Mouse (Mus musculus) liver, embryonic 14.5 days (tissue): ENCODE measurements around the gene Gng7. TPM values are rescaled to one million over a fixed set of nuclear protein-coding genes. Genes with fewer than 3 reads are reported as not detected.
A peak's percentile ranks its signal among the peaks of the same experiment; 100 is the strongest.

Experiments
- ATAC-seq: fragments of 200-750 bp; cut with Nextera tagmentation; 2 replicates; pipeline ENCODE4 v1.8.0; 2017; ENCODE audit warnings: moderate number of reproducible peaks, mild to moderate bottlenecking, moderate library complexity; ENCODE audit not compliant: insufficient read depth
- DNase-seq, 3 experiments: peaks; one replicate each; pipeline ENCODE4 v3.0.0-alpha.2; 2012 to 2013; ENCODE audit warnings: low read depth in 3 of 3, low spot score in 3 of 3
- H3K27ac ChIP-seq: fragments of 300-500 bp; sonication (generic); 2 replicates; pipeline ENCODE4 v1.5.1; 2014; ENCODE audit warnings: moderate library complexity, mild to moderate bottlenecking, control low read depth, inconsistent platforms
- H3K27me3 ChIP-seq: fragments of 300-500 bp; sonication (generic); 2 replicates; pipeline ENCODE4 v1.6.1; 2014; ENCODE audit warnings: mild to moderate bottlenecking, low read length, moderate library complexity; ENCODE audit not compliant: control insufficient read depth, insufficient read depth
- H3K36me3 ChIP-seq: fragments of 300-500 bp; sonication (generic); replicated peaks from 2 replicates; pipeline ENCODE4 v1.6.1; 2014; ENCODE audit warnings: low read depth; ENCODE audit not compliant: control insufficient read depth, insufficient read depth
- H3K4me1 ChIP-seq, 2 experiments: fragments of 200-500 bp in 1 of 2; fragments of 300-500 bp in 1 of 2; sonication (generic) in 1 of 2; replicated peaks; 2 replicates each; pipeline ENCODE4 v1.6.1; 2012 to 2014; ENCODE audit warnings: antibody characterized with exemption in 1 of 2, inconsistent platforms in 1 of 2, low read length in 1 of 2; ENCODE audit not compliant: control insufficient read depth in 2 of 2, insufficient read depth in 2 of 2
- H3K4me2 ChIP-seq: fragments of 300-500 bp; sonication (generic); 2 replicates; pipeline ENCODE4 v1.6.1; 2014; ENCODE audit warnings: low read depth, mild to moderate bottlenecking, control low read depth, moderate library complexity
- H3K4me3 ChIP-seq, 2 experiments: fragments of 200-500 bp in 1 of 2; fragments of 300-500 bp in 1 of 2; sonication (generic) in 1 of 2; 2 replicates each; pipeline ENCODE4 v1.5.1; 2012 to 2014; ENCODE audit warnings: low read depth in 2 of 2, low read length in 2 of 2, mild to moderate bottlenecking in 2 of 2, control low read depth in 1 of 2, inconsistent platforms in 1 of 2, moderate library complexity in 1 of 2; ENCODE audit not compliant: insufficient read depth in 1 of 2
- H3K9ac ChIP-seq: fragments of 300-500 bp; sonication (generic); replicated peaks from 2 replicates; pipeline ENCODE4 v1.6.1; 2014; ENCODE audit warnings: mild to moderate bottlenecking, control low read depth, moderate library complexity
- H3K9me3 ChIP-seq: fragments of 300-500 bp; sonication (generic); 2 replicates; pipeline ENCODE4 v1.6.1; 2016; ENCODE audit warnings: low read length, mixed read lengths; ENCODE audit not compliant: control insufficient read depth
- CTCF ChIP-seq: IDR thresholded peaks from 2 replicates; pipeline ENCODE4 v1.5.1; 2016; ENCODE audit warnings: antibody characterized with exemption, low read depth, control low read depth
- EP300 ChIP-seq: IDR thresholded peaks from 2 replicates; pipeline ENCODE4 v1.6.1; 2016; ENCODE audit warnings: antibody characterized with exemption, low read depth
- WGBS: fragments of 180-500 bp; shearing (Covaris S2); extraction: QIAGEN DNeasy Blood & Tissue Kit; methylation state at CpG from one replicate; pipeline ENCODE4 v1.1.7; 2014; ENCODE audit not compliant: insufficient replicate concordance; 5-methylcytosine and 5-hydroxymethylcytosine counted together
- polyA plus RNA-seq, 2 experiments: library from polyadenylated mRNA; depleted of rRNA in 1 of 2; stranded (reverse) in 1 of 2; unstranded in 1 of 2; fragments of >200 nt; fragmentation: Nextera tagmentation in 1 of 2; extraction: Ambion mirVana in 1 of 2; gene quantifications; 2 replicates each; pipeline versions ENCODE4 v1.2.1 to v1.2.3; 2012 to 2014

The Gng7 gene
- polyA plus RNA-seq, 2 experiments, result 0.23 to 0.25 TPM

- H3K27me3 ChIP-seq, result no peaks in the 10 kb centered on the region
- H3K36me3 ChIP-seq, result peaks cover 5% of the 10 kb centered on the region
- DNase-seq, result no peak
- H3K4me2 ChIP-seq, result no peak overlapping the region
- TF ChIP-seq EP300, result no peak
- TF ChIP-seq CTCF, result no peak
- peaks cover 6% of the 10 kb centered on the region in 2 experiments; a peak in 2 of 4 replicates for H3K4me1 ChIP-seq
- no peak overlapping the region for H3K27ac ChIP-seq
- H3K4me3 ChIP-seq, result no peak overlapping the region
- H3K9me3 ChIP-seq, result no peaks in the 10 kb centered on the region
- no peak for ATAC-seq
- H3K9ac ChIP-seq, result no peak overlapping the region
- WGBS, result 80% methylated on average over 9 of the region's 9 CpGs
Observed at GRCm38 (mm10) chr10:80902273-80902940, 112.3 kb downstream of the Gng7 start.

GRCm38 (mm10) chr10:80901409-80902272 lies 113.1 kb downstream of the Gng7 start:
- WGBS, result 85% methylated on average over 19 of the region's 19 CpGs

GRCm38 (mm10) chr10:80900318-80901247 lies 114.2 kb downstream of the Gng7 start, which contains the start of gene Timm13:
Timm13 (minus strand) TSS chr10:80900969.
- DNase-seq, result peak; percentile 99
- no peak for TF ChIP-seq EP300
- TF ChIP-seq CTCF, result no peak
- Histone ChIP-seq H3K4me1 (peaks cover 6% of the 10 kb centered on the region in 2 experiments; a peak in 2 of 4 replicates), H3K4me2 (peak within 1 kb of the TSS; percentile 99), H3K9ac (peak within 1 kb of the TSS; percentile 85), H3K9me3 (no peaks in the 10 kb centered on the region), H3K4me3 (peak within 1 kb of the TSS; percentile 78 to 98), H3K27ac (peak within 1 kb of the TSS; percentile 63), H3K36me3 (peaks cover 4% of the 10 kb centered on the region), H3K27me3 (no peaks in the 10 kb centered on the region)
- under 1% methylated on average over 72 of the region's 72 CpGs for WGBS
- ATAC-seq, result peak; percentile 93

More at GRCm38 (mm10) chr10:80901409-80902272, 113.1 kb downstream of the Gng7 start:
- Histone ChIP-seq H3K9me3 (no peaks in the 10 kb centered on the region), H3K27me3 (no peaks in the 10 kb centered on the region), H3K4me1 (peaks cover 6% of the 10 kb centered on the region in 2 experiments; a peak in 2 of 4 replicates), H3K4me3 (peak overlapping the region in 1 of 2 experiments; percentile 98; a peak in 2 of 4 replicates), H3K27ac (peak overlapping the region; percentile 27; the same call in 1 of the 2 replicates), H3K36me3 (peaks cover 4% of the 10 kb centered on the region), H3K9ac (no peak overlapping the region), H3K4me2 (peak overlapping the region; percentile 99)
- TF ChIP-seq EP300, result no peak
- TF ChIP-seq CTCF, result no peak
- ATAC-seq (no peak), DNase-seq (no peak)

GRCm38 (mm10) chr10:80899591-80900317 lies 115.0 kb downstream of the Gng7 start:
- no peak overlapping the region; the same call in 1 of the 2 replicates for H3K27ac ChIP-seq
- no peak for ATAC-seq

More at GRCm38 (mm10) chr10:80899591-80900317, 115.0 kb downstream of the Gng7 start:
- H3K27me3 ChIP-seq, result no peaks in the 10 kb centered on the region
- peaks cover 4% of the 10 kb centered on the region for H3K36me3 ChIP-seq
- TF ChIP-seq EP300, result no peak
- no peak for TF ChIP-seq CTCF
- peaks cover 6% of the 10 kb centered on the region in 2 experiments; a peak in 2 of 4 replicates for H3K4me1 ChIP-seq
- WGBS, result 11% methylated on average over 25 of the region's 25 CpGs
- DNase-seq, result no peak
- no peaks in the 10 kb centered on the region for H3K9me3 ChIP-seq
- peak overlapping the region; percentile 78 to 98 for H3K4me3 ChIP-seq
- peak overlapping the region; percentile 99 for H3K4me2 ChIP-seq
- H3K9ac ChIP-seq, result peak overlapping the region; percentile 85
